Mouse (Mus musculus) limb, embryonic 10.5 days (tissue): ENCODE data around the gene Abcb4. TPM values are rescaled to one million over a fixed set of nuclear protein-coding genes. Genes with fewer than 3 reads are reported as not detected.
A peak's percentile ranks its signal among the peaks of the same experiment; 100 is the strongest.
"Not testable (repeated sequence)": the region's sequence is repeated elsewhere in the genome, so short reads cannot be mapped to it uniquely, and the experiment has no call there.

Experiments
- DNase-seq: peaks from one replicate; pipeline ENCODE4 v3.0.0-alpha.2; 2017; ENCODE audit warnings: low spot score
- H3K27ac ChIP-seq: fragments of 300-500 bp; sonication (generic); 2 replicates; pipeline ENCODE4 v1.5.1; 2016; ENCODE audit warnings: mild to moderate bottlenecking
- H3K27me3 ChIP-seq: fragments of 300-500 bp; sonication (generic); 2 replicates; pipeline ENCODE4 v1.6.1; 2016; ENCODE audit warnings: low read depth, mild to moderate bottlenecking; ENCODE audit not compliant: poor library complexity, severe bottlenecking
- H3K36me3 ChIP-seq: fragments of 300-500 bp; sonication (generic); 2 replicates; pipeline ENCODE4 v1.6.1; 2016; ENCODE audit warnings: mild to moderate bottlenecking, moderate library complexity
- H3K4me1 ChIP-seq: fragments of 300-500 bp; sonication (generic); 2 replicates; pipeline ENCODE4 v1.6.1; 2016
- H3K4me3 ChIP-seq: fragments of 300-500 bp; sonication (generic); 2 replicates; pipeline ENCODE4 v1.5.1; 2016; ENCODE audit warnings: mild to moderate bottlenecking, moderate library complexity
- H3K9me3 ChIP-seq: fragments of 300-500 bp; sonication (generic); replicated peaks from 2 replicates; pipeline ENCODE4 v1.6.1; 2016; ENCODE audit warnings: mild to moderate bottlenecking
- WGBS: fragments of 180-500 bp; shearing (Covaris S2); methylation state at CpG from one replicate; pipeline ENCODE4 v1.1.7; 2016; 5-methylcytosine and 5-hydroxymethylcytosine counted together
- polyA plus RNA-seq: library from polyadenylated mRNA; unstranded; fragments of >200 nt; fragmentation: Nextera tagmentation; extraction: Ambion mirVana; gene quantifications from 2 replicates; pipeline ENCODE4 v1.2.1, GENCODE M21; 2016

Gene Abcb4
- polyA plus RNA-seq, 1 experiment from 2014 or later: 0.19 TPM

DNA sequence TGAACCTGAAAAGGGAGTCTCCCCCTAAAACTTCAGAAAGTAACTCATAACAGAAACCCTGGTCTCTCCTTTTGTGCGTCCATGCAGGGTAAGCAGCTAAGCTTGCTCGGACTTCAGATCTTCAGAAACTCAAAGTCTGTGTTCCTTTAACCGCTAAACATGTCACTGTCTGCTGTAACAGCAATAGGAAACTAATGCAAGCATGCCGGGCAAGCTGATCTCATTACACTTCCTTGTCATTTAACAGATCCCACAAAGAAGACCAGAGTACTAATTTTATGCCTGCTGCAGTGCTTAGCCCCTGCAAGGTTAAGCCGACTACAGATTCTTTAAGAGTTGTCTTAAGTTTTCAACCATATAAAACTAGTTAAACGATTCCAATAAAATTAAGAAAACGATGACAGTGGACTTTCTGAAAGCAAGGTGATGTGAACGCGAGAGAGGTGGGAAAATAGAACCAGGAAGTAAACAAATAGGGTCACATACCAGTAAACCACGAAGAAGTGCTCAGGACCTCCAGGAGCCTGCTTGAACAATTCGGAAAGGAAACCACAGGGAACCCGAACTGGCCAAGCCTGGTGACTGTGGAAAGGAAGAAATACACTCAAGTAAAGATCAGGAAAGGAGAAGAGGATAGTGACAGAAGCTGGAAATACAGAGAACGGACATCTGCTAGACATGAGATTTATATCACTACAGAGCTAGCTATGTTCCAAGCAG, 102.6 kb downstream of the Abcb4 start:
- Histone ChIP-seq H3K4me1 (peaks cover 10% of the 10 kb centered on the region), H3K4me3 (peak overlapping the region; percentile 78)
- DNase-seq: no peak

GRCm38 (mm10) chr5:8996686-8997512, 103.4 kb downstream of the Abcb4 start, which contains the start of gene Crot:
Gene Crot, minus strand, starts transcription at chr5:8997324.
- DNase-seq: peak; percentile 97
- Histone ChIP-seq H3K36me3 (peaks cover 21% of the 10 kb centered on the region), H3K27me3 (no peaks in the 10 kb centered on the region), H3K27ac (peak within 1 kb of the TSS; percentile 95), H3K4me3 (peak within 1 kb of the TSS; percentile 78), H3K4me1 (peaks cover 10% of the 10 kb centered on the region), H3K9me3 (no peaks in the 10 kb centered on the region)
- under 1% methylated on average over 51 of the region's 57 CpGs for WGBS

More for the DNA sequence above, 102.6 kb downstream of the Abcb4 start:
- WGBS: 21% methylated on average over 13 of the region's 13 CpGs
- Histone ChIP-seq H3K27ac (peak overlapping the region; percentile 95), H3K9me3 (no peaks in the 10 kb centered on the region), H3K27me3 (no peaks in the 10 kb centered on the region), H3K36me3 (peaks cover 28% of the 10 kb centered on the region)

DNA sequence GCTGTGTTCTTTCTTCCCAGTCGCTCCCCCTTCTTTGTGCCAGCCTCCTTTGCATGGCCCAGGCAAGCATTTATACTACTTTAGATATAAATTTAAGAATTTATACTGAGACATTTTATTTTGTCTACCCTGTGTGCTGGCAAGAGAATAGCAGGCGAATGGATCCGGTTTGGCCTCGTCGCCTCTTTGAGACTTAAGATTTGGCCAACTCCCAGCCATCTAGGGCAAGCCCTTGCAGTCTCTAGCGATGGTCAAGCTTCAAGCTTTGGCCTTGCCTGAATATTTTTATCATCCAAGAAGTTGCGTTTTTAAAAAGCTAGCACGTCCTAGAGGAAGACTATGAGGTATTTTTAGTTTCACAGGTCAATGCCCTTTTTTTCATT, 104.0 kb downstream of the Abcb4 start:
- Histone ChIP-seq H3K36me3 (peaks cover 15% of the 10 kb centered on the region), H3K4me1 (peaks cover 10% of the 10 kb centered on the region), H3K9me3 (no peaks in the 10 kb centered on the region), H3K27ac (peak overlapping the region; percentile 95), H3K4me3 (peak overlapping the region; percentile 78), H3K27me3 (no peaks in the 10 kb centered on the region)
- 11% methylated on average over 8 of the region's 8 CpGs for WGBS
- no peak for DNase-seq

GRCm38 (mm10) chr5:8999108-8999507, 105.6 kb downstream of the Abcb4 start:
- Histone ChIP-seq H3K9me3 (no peaks in the 10 kb centered on the region), H3K36me3 (0 out of 2 replicates have a peak, but pooled peaks cover 3% of the 10 kb centered on the region), H3K27ac (no peak overlapping the region), H3K27me3 (no peaks in the 10 kb centered on the region), H3K4me3 (no peak overlapping the region), H3K4me1 (peaks cover 10% of the 10 kb centered on the region)
- no peak for DNase-seq
- 67% methylated on average over 4 of the region's 4 CpGs for WGBS

DNA sequence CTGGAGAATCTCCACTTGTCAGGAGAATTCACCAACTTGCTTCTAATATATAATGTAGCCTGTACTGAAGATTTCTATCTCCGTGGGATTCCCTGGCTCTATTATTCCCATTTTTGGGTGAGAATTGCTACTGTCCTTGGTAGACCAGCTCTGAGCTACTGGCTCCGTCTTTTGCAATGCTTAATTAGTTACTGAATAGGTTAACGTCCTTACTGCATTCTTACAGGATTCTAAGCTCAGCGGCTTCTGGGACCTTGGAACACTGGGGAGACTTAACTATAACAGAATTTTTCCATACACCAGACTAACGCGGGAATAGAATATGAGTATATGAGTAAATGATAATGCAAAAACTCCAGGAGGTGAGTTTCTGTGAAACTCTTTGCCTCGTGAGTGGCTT, 106.5 kb downstream of the Abcb4 start:
- DNase-seq, H3K36me3 ChIP-seq, H3K9me3 ChIP-seq, H3K27ac ChIP-seq, H3K4me3 ChIP-seq, H3K4me1 ChIP-seq, H3K27me3 ChIP-seq: not testable (repeated sequence)
- 35% methylated on average over 7 of the region's 7 CpGs for WGBS

DNA sequence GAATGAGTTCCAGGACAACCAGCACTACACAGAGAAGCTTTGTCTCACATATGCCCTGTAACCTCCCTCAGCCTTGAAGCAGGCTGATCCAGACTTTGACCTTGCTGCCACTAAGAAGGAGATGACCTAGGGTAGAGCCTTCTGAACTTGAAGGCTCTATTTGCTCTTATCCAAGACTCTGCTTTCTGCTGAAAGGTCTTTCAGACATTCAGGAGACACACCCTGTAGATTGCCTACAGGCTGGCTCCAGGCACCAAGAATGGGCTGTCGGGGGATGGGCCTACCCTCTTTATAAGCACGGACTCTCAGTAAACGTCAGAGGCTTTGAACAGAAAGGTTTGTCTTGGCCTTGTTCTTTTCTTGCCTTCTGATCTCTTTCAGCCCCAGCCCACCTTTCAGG, 113.1 kb downstream of the Abcb4 start:
- H3K27me3 ChIP-seq, DNase-seq, H3K4me3 ChIP-seq, H3K36me3 ChIP-seq, H3K9me3 ChIP-seq, H3K4me1 ChIP-seq, H3K27ac ChIP-seq: not testable (repeated sequence)
- WGBS: 66% methylated on average over 3 of the region's 3 CpGs

Other genes starting within 250 kb of the Abcb4 start
- 0.18 TPM in 1 of 2 replicates, not detected in the other for gene Abcb1a, start 233.6 kb upstream of the Abcb4 start, polyA plus RNA-seq
- 0.83 and 1.1 TPM in 2 replicates for gene Abcb1b, start 95.6 kb upstream of the Abcb4 start, polyA plus RNA-seq
- 35.4 and 40.8 TPM in 2 replicates for gene Crot, start 103.6 kb downstream of the Abcb4 start, polyA plus RNA-seq
- gene Tmem243, start 207.0 kb downstream of the Abcb4 start, polyA plus RNA-seq: 20.9 and 23.7 TPM in 2 replicates